Mouse (Mus musculus): ENCODE results near the gene RPS10-NUDT3.

The RPS10-NUDT3 gene

GRCm38 (mm10) chr17:27555075-27555511 is 79.9 kb downstream of the RPS10-NUDT3 start:
- DNase-seq (ENCODE audit: low read depth in 1 of 2, low spot score in 2 of 2), result peak; percentile 62 to 75

GRCm38 (mm10) chr17:27554062-27554960 is 80.7 kb downstream of the RPS10-NUDT3 start:
- DNase-seq (ENCODE audit: low read depth in 1 of 2, low spot score in 2 of 2), result no peak

GRCm38 (mm10) chr17:27552215-27553201 is 82.5 kb downstream of the RPS10-NUDT3 start:
- DNase-seq (ENCODE audit: low read depth in 1 of 2, low spot score in 2 of 2), result no peak

- no peak for DNase-seq (ENCODE audit: low read depth in 1 of 2, low spot score in 2 of 2)
These were observed 83.6 kb downstream of the RPS10-NUDT3 start for GRCm38 (mm10) chr17:27551393-27551940.

GRCm38 (mm10) chr17:27549234-27549633 is 85.8 kb downstream of the RPS10-NUDT3 start:
- DNase-seq (ENCODE audit: low read depth in 1 of 2, low spot score in 2 of 2), result no peak

- peak in 1 of 2 experiments; percentile 59 for DNase-seq (ENCODE audit: low read depth in 1 of 2, low spot score in 2 of 2)
These were observed 87.7 kb downstream of the RPS10-NUDT3 start for GRCm38 (mm10) chr17:27547253-27547868.

- no peak for DNase-seq (ENCODE audit: low read depth in 1 of 2, low spot score in 2 of 2)
These were observed 88.4 kb downstream of the RPS10-NUDT3 start for GRCm38 (mm10) chr17:27546574-27547085.

GRCm38 (mm10) chr17:27545991-27546390 is 89.0 kb downstream of the RPS10-NUDT3 start:
- DNase-seq (ENCODE audit: low read depth in 1 of 2, low spot score in 2 of 2), result no peak

GRCm38 (mm10) chr17:27544551-27544950 is 90.5 kb downstream of the RPS10-NUDT3 start:
- no peak for DNase-seq (ENCODE audit: low read depth in 1 of 2, low spot score in 2 of 2)

GRCm38 (mm10) chr17:27541984-27542383 is 93.0 kb downstream of the RPS10-NUDT3 start:
- no peak for DNase-seq (ENCODE audit: low read depth in 1 of 2, low spot score in 2 of 2)

GRCm38 (mm10) chr17:27541261-27541660 is 93.8 kb downstream of the RPS10-NUDT3 start:
- no peak for DNase-seq (ENCODE audit: low read depth in 1 of 2, low spot score in 2 of 2)

- peak; percentile 74 to 85 for DNase-seq (ENCODE audit: low read depth in 1 of 2, low spot score in 2 of 2)
These were observed 100.3 kb downstream of the RPS10-NUDT3 start for GRCm38 (mm10) chr17:27534718-27535117.

- no peak for DNase-seq (ENCODE audit: low read depth in 1 of 2, low spot score in 2 of 2)
These were observed 101.7 kb downstream of the RPS10-NUDT3 start for GRCm38 (mm10) chr17:27533354-27533753.

- no peak for DNase-seq (ENCODE audit: low read depth in 1 of 2, low spot score in 2 of 2)
These were observed 102.9 kb downstream of the RPS10-NUDT3 start for GRCm38 (mm10) chr17:27532095-27532494.

Data from monocyte, adult 2 months (primary cell).